Mouse (Mus musculus): ENCODE data around the gene Treh.
"Not testable (repeated sequence)": the region's sequence is repeated elsewhere in the genome, so short reads cannot be mapped to it uniquely, and the experiment has no call there.

Gene Treh

GRCm38 (mm10) chr9:44673005-44673404 lies at the start of gene Treh:
TSS of gene Treh (plus strand) at chr9:44673233.
- DNase-seq (ENCODE audit: low read depth in 2 of 2, low spot score in 2 of 2) = no peak

GRCm38 (mm10) chr9:44624390-44624789 lies 48.6 kb upstream of the Treh start:
- DNase-seq (ENCODE audit: low read depth in 2 of 2, low spot score in 2 of 2) = no peak

- DNase-seq (ENCODE audit: low read depth in 2 of 2, low spot score in 2 of 2) = no peak
These were observed 46.8 kb upstream of the Treh start for GRCm38 (mm10) chr9:44626268-44626667.

GRCm38 (mm10) chr9:44637551-44638169 lies 35.4 kb upstream of the Treh start:
- no peak for DNase-seq (ENCODE audit: low read depth in 2 of 2, low spot score in 2 of 2)

GRCm38 (mm10) chr9:44638726-44639125 lies 34.3 kb upstream of the Treh start:
- not testable (repeated sequence) for DNase-seq (ENCODE audit: low read depth in 2 of 2, low spot score in 2 of 2)

GRCm38 (mm10) chr9:44640028-44640427 lies 33.0 kb upstream of the Treh start:
- not testable (repeated sequence) for DNase-seq (ENCODE audit: low read depth in 2 of 2, low spot score in 2 of 2)

- no peak for DNase-seq (ENCODE audit: low read depth in 2 of 2, low spot score in 2 of 2)
These were observed 32.2 kb upstream of the Treh start for GRCm38 (mm10) chr9:44640646-44641357.

GRCm38 (mm10) chr9:44641616-44642015 lies 31.4 kb upstream of the Treh start:
- DNase-seq (ENCODE audit: low read depth in 2 of 2, low spot score in 2 of 2) = no peak

GRCm38 (mm10) chr9:44643103-44643502 lies 29.9 kb upstream of the Treh start:
- no peak for DNase-seq (ENCODE audit: low read depth in 2 of 2, low spot score in 2 of 2)

GRCm38 (mm10) chr9:44644186-44644585 lies 28.8 kb upstream of the Treh start:
- no peak for DNase-seq (ENCODE audit: low read depth in 2 of 2, low spot score in 2 of 2)

- DNase-seq (ENCODE audit: low read depth in 2 of 2, low spot score in 2 of 2) = no peak
These were observed 27.6 kb upstream of the Treh start for GRCm38 (mm10) chr9:44645481-44645880.

- DNase-seq (ENCODE audit: low read depth in 2 of 2, low spot score in 2 of 2) = peak; percentile 40 to 53
These were observed 27.1 kb upstream of the Treh start for GRCm38 (mm10) chr9:44645924-44646323.

GRCm38 (mm10) chr9:44646366-44646765 lies 26.7 kb upstream of the Treh start:
- DNase-seq (ENCODE audit: low read depth in 2 of 2, low spot score in 2 of 2) = peak in 1 of 2 experiments; percentile 16

- DNase-seq (ENCODE audit: low read depth in 2 of 2, low spot score in 2 of 2) = no peak
These were observed 26.0 kb upstream of the Treh start for GRCm38 (mm10) chr9:44647026-44647425.

GRCm38 (mm10) chr9:44647656-44648055 lies 25.4 kb upstream of the Treh start:
- no peak for DNase-seq (ENCODE audit: low read depth in 2 of 2, low spot score in 2 of 2)

GRCm38 (mm10) chr9:44648881-44649281 lies 24.2 kb upstream of the Treh start:
- peak; percentile 33 to 47 for DNase-seq (ENCODE audit: low read depth in 2 of 2, low spot score in 2 of 2)

GRCm38 (mm10) chr9:44652027-44652426 lies 21.0 kb upstream of the Treh start:
- peak; percentile 54 to 72 for DNase-seq (ENCODE audit: low read depth in 2 of 2, low spot score in 2 of 2)

GRCm38 (mm10) chr9:44653896-44654295 lies 19.1 kb upstream of the Treh start:
- no peak for DNase-seq (ENCODE audit: low read depth in 2 of 2, low spot score in 2 of 2)

- peak; percentile 32 to 62 for DNase-seq (ENCODE audit: low read depth in 2 of 2, low spot score in 2 of 2)
These were observed 17.7 kb upstream of the Treh start for GRCm38 (mm10) chr9:44655098-44656066.

GRCm38 (mm10) chr9:44663706-44664105 lies 9.3 kb upstream of the Treh start:
- no peak for DNase-seq (ENCODE audit: low read depth in 2 of 2, low spot score in 2 of 2)

GRCm38 (mm10) chr9:44671416-44671815 lies 1.6 kb upstream of the Treh start:
- DNase-seq (ENCODE audit: low read depth in 2 of 2, low spot score in 2 of 2) = no peak
